Mouse (Mus musculus) cerebellum, adult 2 months (tissue): ENCODE measurements at regions not wholly inside any gene's neighbourhood (a gene's known extent, or its start where the extent isn't known, plus 50 kb on each side); places are given as distances from the start of the nearest gene placed in this dataset.

Source experiments
- CTCF ChIP-seq: fragments of 200-500 bp; IDR thresholded peaks from 2 replicates; pipeline ENCODE4 v1.5.1; 2011; ENCODE audit warnings: low read depth, mild to moderate bottlenecking, control low read depth, low read length, moderate library complexity, borderline replicate concordance; ENCODE audit not compliant: insufficient read depth
- POLR2A ChIP-seq: fragments of 200-500 bp; IDR thresholded peaks from 2 replicates; pipeline ENCODE4 v1.6.1; 2011; ENCODE audit warnings: low read length, control low read depth, borderline replicate concordance; ENCODE audit not compliant: insufficient read depth

DNA sequence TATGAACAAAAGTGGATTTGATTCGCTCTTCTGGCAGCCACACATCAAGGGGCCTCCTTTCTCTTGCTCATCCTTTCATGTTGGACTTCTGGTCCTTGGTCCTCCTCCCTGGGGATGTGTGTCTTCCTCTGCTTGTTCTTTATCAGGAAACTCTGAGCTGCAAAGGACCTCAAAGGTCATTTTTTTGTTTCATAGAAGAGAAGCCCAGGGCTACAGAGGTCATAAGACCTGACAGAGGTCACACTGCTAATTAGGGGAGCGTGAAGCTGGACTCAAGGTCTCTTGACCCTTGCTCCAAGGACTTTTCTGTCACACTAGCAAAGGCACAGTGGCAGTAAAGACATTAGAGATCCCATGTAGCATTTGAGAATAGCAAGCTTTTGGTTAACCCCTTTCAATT is 345.8 kb downstream of the Olfm4 start:
- TF ChIP-seq CTCF = no peak
- TF ChIP-seq POLR2A = no peak
